Mouse (Mus musculus) frontal cortex, postnatal 25 days (tissue): Measurements from ENCODE around the gene Mcub.

Experiments
- DNase-seq, 2 experiments: peaks; one replicate each; pipeline ENCODE4 v3.0.0; 2022; ENCODE audit warnings: low spot score in 2 of 2

Gene Mcub

GRCm38 (mm10) chr3:129949158-129949773, 20.7 kb downstream of the Mcub start:
- DNase-seq, result no peak

- peak in 1 of 2 experiments; percentile 20 for DNase-seq
Measured at GRCm38 (mm10) chr3:129948359-129948758, 21.6 kb downstream of the Mcub start.

- DNase-seq, result no peak
Measured at GRCm38 (mm10) chr3:129946217-129946914, 23.6 kb downstream of the Mcub start.

DNA sequence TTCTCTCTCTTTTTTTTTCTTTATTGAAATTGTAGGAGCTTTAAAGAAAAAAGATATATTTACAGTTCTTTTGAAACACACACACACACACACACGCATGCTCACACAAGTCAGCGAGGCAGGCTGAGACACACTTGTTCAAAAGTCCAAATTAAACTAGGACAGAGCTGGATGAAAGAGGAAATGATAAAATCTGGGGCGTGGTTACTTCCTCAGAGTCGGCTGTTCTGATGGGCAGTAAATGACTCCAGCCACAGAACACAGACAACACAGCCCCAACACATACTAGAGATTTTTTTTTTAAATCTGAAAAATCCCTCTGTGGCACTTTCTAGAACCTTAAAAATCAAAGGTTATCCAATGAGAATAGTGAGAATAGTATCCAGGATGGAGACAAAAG, 26.2 kb downstream of the Mcub start:
- no peak for DNase-seq

GRCm38 (mm10) chr3:129941291-129941690, 28.7 kb downstream of the Mcub start:
- no peak for DNase-seq

DNA sequence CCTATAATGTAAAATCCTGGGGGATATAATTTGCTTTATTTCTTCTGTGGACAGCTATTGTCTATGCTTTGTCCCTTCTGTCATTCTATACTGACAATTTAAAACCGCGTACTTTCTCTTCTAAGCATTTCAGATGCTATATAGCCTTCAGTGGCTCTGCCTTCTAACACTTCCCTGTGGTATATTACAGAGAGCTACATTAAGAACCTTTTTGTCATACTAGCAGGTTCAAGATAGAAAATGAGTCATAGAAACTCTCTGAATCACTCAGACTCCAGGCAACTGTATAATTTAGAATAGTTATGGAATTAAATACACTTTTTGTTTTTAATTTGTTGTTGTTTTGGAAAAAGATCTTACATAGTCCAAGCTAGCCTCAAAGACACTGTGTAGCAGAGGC, 29.2 kb downstream of the Mcub start:
- DNase-seq, result no peak

- no peak for DNase-seq
Measured at GRCm38 (mm10) chr3:129939058-129939457, 30.9 kb downstream of the Mcub start.

DNA sequence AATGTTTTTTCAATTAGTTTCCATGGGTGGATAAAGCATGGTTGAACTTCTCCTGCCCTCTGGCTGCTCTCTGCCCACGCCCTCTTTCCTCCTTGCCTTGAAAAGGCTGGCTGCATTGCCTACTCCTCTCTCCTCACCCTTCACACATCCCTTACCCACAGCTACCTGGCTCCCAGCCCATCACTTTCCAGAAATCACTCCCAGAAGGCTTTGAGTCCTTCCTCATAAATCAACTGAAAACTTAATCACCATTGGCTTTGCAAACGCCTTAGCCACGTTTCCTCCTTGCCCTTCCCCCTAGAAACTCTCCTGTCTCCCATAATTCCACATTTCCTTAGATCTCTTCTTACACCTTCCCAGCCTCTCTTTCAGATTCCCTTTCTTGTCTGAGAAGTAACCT, 32.2 kb downstream of the Mcub start:
- no peak for DNase-seq

- no peak for DNase-seq
Measured at GRCm38 (mm10) chr3:129936561-129936960, 33.4 kb downstream of the Mcub start.

DNA sequence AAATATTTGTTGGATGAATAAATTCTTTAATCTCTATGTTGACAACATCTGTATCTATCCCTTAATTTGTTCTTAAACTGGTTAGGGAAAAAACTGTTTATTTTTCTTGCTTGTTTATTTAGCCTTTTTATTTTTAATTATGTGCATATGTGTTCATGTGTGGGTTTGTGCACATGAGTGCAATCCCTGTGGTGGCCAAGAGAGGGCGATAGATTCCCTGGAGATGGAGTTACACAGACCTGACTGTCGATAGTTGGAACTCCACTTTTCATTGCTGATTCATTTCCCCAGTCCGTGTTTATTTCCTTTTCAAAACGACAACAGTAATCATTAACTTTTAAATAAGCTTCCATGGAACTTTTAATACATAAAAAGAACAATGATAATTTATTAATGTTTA, 37.6 kb downstream of the Mcub start:
- no peak for DNase-seq

DNA sequence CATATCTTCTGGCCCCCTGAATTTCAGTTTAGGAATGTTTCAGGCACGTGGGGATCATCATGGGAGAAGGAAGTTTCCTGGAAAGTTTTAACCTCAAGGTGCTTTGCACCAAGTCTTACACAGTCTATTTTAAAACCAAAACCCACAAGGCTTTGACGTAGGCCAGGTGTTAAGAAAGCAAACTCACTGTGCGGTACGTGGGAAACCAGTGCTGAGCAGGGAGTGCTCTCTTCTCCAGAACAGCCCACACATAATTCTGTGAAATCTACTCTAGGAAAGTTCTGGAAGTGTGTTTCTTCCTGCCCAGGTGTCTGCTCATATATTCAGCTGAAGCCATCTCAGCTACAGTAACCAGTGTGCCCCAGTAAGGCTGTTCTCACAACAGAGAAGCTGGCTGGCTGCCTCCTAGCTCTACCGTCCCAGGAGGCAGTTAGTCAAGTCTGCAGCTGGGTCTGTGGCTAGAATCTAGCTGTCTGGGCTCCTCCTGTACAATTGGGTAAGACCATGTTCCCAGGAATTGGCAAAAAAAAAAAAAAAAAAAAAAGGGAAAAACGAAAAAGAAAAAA, 39.7 kb downstream of the Mcub start:
- no peak for DNase-seq

DNA sequence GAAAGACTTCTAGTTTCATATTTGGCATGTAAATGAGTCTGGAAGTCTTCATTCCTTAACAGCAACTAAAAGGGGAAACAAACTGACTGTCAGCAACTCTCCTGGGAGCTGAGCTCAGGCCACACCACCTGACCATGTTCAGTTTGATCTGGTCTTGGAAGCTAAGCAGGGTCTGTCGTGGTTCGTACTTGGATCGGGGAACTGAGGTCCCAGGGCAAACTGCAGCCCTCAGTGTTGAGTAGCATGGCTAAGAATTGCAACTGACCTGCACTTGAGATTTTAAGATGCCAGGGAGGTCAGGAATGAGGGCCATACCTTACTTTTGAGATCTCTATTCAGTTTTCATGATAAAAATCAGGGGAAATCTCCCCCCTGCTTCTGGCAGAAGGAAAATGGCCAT, 44.1 kb downstream of the Mcub start:
- DNase-seq, result no peak

- no peak for DNase-seq
Measured at GRCm38 (mm10) chr3:129923581-129923980, 46.4 kb downstream of the Mcub start.

- DNase-seq, result peak; percentile 67 to 72
Measured at GRCm38 (mm10) chr3:129918434-129918833, 51.6 kb downstream of the Mcub start.

GRCm38 (mm10) chr3:129917424-129917823, 52.6 kb downstream of the Mcub start:
- no peak for DNase-seq

DNA sequence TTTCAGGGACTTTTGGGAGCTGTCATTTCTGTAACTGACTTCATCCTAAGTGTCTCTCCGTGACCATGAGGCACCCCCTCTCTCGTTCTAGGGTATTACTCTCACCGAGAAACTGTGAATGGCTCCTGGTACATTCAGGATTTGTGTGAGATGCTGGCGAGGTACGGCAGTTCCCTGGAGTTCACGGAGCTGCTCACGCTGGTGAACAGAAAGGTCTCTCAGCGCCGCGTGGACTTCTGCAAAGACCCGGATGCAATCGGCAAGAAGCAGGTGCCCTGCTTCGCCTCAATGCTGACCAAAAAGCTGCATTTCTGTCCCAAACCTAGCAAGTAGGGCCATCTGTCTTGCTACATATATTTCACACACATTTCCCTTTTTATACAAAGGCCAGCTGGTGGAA, 56.8 kb downstream of the Mcub start:
- no peak for DNase-seq

GRCm38 (mm10) chr3:129912025-129912424, 58.0 kb downstream of the Mcub start:
- DNase-seq, result no peak

DNA sequence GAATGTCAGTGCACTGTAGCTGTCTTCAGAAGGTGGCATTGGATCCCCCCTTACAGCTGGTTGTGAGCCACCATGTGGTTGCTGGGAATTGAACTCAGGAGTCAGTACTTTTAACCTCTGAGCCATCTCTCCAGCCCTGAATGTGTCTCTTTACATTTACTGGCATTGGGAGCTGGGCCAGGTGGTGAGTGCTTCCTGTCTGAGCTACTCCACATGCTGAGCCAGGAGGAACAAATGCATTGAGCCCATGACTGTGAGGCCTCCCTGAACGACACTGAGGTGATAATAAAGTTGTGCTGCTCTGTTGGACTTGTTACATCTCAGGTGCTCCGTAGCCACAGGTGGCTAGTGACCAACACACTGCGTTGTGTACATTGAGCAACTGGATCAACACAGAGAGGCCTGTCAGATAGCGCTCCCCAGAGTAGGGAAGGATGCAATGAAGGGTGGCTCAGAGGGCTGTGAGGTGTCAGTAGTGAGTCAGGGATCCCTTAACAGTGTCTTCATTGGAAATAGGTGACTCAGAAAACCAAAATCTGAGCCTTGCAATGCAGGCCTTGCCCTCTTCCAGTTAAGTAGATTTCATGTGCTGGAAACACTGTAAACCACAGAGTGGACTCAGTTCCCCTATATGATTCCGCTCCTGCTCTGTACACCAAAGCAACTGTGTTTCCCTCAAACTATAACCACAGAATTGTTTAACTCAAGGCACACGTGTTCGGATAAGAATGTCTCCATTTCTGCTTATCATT, 65.4 kb downstream of the Mcub start:
- DNase-seq, result no peak

DNA sequence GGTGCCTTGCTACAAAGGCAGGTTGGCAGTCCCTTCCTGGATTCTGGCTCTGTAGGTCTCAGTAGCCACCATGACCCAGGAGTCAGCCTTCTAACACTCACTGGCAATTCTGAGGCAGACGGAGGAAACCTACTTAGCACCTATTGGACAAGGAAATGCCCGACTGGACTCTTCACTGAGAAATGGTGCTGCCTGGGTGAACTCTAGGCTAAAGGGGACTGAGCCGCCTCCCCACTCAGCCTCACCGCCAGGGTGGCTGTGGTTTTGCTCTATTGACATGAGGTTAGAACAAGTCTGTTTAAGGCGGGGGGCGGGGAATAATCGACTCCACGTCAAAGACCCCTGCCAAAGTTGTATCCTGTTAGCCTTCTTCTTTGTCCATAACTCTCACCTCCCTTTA, 66.1 kb downstream of the Mcub start:
- DNase-seq, result no peak

DNA sequence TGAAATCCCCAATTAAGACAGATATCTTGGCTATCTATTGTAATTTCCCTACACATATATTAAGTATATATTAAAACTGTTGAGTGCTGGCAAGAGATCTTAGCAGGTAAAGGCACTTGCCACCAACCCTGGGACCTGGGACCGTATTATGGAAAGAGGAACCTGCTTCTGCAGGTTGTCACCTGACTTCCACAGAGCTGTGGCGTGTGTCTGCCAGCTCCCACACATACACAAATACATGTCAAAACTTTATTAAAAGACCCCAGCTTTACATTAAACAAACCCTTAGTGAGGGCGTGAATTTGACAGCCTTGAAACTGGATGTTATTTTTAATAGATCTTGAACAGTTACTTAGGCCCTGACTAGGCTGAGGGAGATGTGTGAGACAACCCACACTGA, 66.6 kb downstream of the Mcub start:
- DNase-seq, result no peak

DNA sequence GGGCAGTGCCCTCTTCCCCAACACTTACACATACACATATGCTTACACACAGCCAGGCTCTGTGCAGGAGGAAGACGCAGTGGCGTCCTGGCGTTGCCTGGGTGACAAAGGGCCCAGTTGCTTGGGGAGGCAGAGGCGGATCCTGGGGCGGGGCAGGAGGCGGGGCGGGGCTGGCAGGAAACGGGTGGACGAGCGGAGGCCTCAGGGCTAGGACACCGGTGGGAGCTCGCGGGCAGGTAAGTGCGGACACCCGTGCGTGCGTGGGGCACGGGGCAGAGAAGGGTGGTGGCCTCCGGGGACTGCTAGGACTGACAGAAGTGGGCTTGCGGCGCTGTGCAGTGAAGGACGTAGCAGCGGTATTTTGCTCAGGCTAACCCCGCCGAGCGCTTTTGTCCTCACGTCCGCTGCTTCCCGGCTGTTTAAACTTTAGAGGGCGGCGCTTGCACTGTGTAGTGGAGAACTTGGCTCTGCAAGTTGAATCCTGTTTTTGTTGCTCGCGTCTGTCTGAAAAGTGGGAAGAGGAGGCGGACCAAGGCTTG, 68.7 kb downstream of the Mcub start, which contains the start of gene Casp6:
Casp6 (plus strand) TSS at position 155 of the 539 bp plus-strand sequence.
- peak; percentile 19 to 36 for DNase-seq

DNA sequence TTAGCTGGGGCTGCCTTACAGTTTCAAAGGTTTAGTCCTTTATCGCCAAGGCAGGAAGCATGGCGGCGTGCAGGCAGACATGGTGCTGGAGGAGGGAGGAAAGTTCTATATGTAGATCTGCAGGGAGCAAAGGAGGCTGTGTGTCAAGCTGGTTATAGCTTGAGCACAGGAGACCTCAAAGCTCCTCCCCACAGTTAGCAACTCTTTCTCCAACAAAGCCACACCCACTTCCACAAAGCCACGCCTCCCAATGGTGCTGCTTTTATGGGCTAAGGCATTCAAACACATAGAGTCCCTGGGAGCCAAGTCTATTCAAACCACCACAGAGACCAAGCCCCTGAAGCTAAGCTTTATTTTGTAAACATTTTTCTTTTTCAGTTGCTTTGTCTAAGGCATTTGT, 71.1 kb downstream of the Mcub start:
- DNase-seq, result no peak
